Mouse (Mus musculus) brain, embryonic 14.5 days (tissue): Measurements from ENCODE around the gene Tlr8.

ENCODE experiments used
- CTCF ChIP-seq: fragments of 200-500 bp; IDR thresholded peaks from 2 replicates; pipeline ENCODE4 v1.5.1; 2012; ENCODE audit warnings: inconsistent platforms, mild to moderate bottlenecking, moderate library complexity, borderline replicate concordance; ENCODE audit not compliant: insufficient read depth, insufficient read length; ENCODE audit errors: extremely low read depth
- POLR2A ChIP-seq: fragments of 200-500 bp; IDR thresholded peaks from 2 replicates; pipeline ENCODE4 v1.6.1; 2012; ENCODE audit warnings: mild to moderate bottlenecking, inconsistent platforms, borderline replicate concordance; ENCODE audit not compliant: poor library complexity, insufficient read depth, insufficient read length, severe bottlenecking; ENCODE audit errors: extremely low read depth

DNA sequence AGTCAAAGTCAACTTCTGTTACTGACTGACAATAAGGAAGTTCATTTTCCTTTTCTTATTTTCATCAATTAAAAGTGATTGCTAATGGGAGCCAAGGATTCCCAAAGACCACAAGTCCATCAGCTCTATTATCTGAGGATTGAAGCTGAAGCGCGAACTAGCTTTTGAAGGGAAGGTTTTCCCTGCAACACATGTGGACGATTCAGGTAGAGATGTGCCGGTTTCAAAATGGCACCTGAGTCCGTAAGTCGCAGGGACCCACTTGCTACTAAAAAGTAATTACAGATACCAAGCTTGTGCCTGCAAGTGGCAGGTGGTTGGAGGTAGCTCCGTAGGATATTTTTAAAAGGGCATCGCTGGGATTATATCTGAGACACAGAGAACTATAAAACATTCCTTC is 54.3 kb downstream of the Tlr8 start:
- TF ChIP-seq CTCF (no peak), POLR2A (no peak)
